Mouse (Mus musculus) kidney, adult 9 months (tissue): ENCODE data around the gene Mtf1.

Experiments
- DNase-seq: peaks from one replicate; pipeline ENCODE4 v3.0.0; 2022

The Mtf1 gene

DNA sequence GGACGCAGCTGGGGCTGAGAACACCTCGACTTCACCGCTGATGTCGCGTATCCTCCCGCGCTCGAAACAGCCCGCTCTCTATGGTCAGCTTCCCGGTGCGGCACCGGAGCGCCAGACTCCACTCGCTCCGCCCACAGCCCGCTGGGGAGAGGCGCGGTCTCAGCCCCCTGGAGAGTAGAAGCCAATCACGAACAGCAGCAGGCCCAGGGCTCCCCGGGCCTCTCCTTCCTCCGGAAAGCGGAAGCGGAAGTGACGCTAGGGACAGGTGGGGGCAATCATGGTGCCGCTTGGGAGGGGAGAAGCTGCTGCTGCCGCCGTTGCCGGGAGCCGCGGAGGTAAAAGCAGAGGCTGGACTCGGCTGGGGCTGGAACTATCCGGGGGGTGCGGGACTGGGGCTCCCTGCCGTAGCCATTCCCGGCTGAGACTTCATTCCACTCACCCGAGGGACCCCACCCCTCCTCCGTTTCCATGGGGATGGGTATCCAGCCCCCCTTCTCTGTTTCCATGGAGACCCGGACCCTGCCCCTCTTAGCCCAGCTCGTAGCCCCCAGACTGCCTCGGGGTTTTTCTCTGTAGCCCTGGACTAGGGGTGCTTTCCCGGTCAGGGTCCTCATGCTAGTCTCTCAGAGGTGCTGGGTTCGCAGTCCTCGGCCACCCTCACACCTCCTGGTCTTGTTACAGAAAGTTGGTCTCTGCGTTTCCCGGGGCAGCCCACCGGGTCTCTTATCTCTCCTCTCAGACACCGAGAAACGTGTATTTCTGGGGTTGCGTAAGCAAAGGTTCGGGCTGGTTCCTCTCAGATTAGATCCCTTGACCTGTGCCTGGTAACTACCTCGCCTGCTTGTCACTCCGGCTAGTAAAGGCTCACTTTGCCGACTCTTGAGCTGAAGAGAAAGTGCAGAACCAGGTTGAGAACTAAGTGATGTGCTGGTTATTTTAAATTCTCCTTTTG lies 681 bp downstream of the Mtf1 start:
- peak; percentile 97 for DNase-seq

DNA sequence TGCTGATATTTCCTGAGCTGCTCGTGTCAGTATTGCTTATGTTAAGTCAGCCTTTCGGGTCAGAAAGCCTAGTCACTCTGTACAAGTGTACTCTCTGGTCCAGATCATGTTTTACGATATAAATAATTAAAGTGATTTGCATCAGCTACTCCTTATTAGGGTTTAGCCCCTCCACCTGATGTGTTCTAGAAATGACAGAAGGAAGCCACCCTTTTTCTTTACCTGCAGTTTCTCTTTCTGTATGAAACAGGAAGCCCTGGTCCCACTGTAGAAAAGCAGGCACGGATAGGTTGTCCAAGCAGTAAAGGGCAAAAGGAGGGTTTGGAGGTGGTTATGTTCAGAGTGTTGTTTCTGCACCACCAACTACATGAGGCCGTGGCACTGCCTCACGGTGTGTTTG lies 1.5 kb downstream of the Mtf1 start:
- DNase-seq: no peak

DNA sequence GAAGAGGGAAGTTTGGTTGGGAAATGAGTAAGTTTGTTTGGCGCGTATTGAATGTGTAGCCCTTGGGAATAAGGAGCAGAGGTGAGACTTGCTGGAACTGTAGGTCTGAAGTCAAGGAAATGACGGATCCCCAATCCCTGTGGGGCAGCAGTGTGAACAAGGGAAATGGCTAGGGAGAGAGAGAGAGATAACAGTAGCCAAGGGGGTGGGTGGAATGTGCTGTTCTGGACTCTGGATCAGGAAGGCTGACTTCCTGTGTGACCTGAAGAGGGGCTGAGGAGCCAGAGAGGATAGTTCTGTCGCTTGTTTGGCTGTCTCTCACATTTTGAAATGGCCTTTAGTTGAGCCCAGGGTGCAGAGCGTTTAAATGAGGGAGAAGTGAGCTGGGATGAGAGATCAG lies 6.6 kb downstream of the Mtf1 start:
- DNase-seq: peak; percentile 42

DNA sequence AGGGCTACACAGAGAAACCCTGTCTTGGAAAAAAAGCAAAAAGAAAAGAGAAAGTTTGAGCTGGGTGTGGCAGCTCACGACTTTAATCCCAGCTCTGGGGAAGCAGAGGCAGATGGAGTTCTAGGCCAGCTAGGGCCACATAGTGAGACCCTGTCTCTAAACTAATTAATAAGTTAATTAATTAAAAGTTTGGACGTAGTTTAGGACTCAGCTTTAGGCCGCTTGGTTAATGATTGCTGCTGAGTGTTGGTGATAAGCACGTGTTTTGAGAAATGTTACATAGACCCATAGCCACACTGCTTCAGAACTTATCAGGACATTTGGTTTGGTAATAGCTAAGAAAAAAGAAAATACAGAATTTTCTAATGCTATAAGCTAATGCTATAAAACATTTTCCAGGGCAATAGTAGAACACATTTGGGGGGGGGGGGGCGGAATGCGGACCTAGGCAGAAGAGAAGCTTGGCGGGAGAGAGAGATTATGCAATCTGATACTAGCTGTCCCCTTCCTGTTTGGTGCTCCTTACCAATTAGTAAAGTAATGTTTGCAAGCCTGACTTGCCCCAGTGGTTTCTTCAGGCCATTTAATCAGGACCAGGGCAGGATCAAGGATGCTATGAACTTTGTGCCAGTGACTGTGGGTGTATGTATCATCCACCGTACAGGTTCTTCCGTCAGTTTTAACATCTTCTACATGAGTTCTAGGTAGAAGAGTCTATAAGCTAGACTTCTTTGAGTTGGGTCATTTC lies 7.4 kb downstream of the Mtf1 start:
- peak; percentile 70 for DNase-seq

DNA sequence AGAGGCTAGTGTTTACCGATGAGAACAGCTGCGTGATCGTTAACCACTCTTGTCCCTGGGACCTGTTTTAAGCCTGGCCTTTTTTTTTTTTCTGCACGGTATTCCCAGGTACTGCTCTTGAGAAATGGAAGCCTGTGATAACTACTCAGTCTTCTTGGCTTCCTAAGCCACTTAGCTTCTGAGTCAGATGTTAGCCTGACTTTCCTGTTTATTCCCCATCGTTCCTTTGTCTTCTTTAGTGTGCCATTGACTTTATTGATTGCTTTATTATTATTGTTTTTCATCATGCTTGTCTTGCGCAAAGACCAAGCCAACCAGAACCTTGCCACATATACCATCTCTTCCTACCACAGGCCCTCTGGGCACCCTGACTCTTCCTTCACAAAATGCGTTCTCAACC lies 8.2 kb downstream of the Mtf1 start:
- DNase-seq: no peak

DNA sequence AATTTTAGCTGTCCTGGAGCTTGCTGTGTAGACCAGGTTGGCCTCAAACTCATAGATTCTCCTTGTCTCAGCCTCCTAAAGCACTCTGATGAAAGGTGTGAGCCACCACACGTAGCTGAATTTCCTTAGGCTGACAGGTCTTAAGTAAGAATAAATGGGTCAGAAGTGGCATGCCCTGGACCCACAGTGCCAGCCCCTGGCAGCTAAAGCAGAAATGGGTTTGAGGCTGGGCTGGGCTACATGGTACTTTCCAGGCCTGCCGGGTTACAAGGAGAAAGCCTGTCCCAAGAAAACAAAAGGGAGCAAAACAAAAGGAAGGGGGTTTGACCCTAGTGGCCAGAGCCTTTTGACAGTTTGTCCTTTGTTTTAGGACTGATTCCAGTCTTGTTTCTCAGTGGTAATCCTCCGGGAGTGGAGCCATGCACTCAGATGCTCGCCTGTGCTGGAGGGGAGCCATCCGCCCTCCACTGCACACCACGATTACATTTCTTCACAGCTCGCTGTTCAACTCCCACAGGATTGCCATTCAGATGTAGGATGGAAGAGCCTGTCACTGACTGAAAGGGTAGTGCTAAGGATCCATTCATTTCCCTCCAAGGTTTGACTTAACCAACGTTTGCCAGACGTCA lies 9.6 kb downstream of the Mtf1 start:
- no peak for DNase-seq

DNA sequence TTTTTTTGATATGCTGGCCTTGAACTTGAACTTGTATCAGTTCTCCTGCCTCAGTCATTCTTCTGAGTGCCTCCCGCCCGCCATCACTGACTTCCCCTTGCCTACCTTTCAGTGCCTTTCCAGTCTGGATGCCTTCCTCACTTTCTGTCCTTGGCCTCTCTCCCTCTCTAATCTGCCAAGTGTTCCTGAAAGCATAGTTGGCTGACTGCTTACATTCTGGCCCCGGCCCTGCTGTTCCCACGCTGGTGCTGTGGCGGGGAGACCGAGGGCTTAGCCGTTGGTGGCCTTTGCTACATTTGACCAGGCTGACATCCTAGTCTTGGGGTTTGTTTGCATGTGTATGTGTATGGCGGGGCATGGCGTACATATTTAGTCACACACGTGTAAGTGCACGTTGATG lies 14.0 kb downstream of the Mtf1 start:
- DNase-seq: no peak

DNA sequence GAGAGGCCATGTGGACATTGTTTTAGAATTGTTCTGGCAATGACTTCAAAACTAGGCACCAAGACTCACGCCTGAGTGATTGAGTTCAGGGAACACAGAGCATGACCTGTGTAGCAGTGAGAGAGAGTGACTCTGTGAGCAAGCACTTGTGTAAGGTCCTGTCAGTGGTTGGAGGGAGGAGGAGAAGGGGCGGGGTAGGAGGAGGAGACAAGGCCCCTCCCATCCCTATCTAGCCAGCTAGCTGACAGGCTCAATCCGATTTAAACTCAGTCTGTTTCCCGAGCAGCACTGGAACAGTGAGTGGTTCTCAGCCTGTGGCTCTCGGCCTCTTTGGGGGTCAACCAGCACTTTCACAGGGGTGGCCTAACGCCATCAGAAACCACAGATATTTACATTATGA lies 15.9 kb downstream of the Mtf1 start:
- DNase-seq: peak; percentile 84

DNA sequence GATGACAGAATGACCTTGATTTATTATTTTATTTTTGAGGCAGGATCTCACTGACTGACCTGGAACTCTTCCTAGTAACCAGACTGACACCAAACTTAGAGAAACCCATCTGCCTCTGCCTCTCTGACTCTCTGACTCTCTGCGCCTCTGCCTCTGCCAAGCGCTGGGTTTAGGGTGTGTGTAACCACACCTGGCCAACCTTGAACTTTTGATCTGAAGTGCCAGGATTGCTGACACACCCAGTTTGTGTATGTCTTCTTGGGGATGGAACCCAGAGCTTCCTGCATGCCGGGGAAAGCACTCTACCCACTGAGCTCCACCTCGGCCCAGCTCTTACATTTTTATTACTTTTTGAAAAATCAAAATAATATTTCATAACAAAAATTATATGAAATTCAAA lies 16.9 kb downstream of the Mtf1 start:
- DNase-seq: no peak

DNA sequence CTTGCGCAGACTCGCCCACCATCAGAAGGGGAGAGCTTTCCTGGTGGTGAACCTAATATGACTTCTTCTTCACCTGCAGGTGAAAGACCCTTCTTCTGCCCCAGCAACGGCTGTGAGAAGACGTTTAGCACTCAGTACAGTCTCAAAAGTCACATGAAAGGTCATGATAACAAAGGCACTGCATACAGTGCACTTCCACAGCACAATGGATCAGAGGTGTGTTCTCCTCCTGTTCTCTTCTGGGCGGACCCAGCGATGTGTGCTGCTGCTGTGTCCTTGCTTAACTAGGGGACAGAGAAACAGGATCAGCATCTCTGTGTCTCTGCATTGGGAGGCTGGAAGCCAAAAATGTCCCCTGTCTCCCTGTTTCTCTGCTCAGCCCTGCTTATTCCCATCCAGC lies 23.1 kb downstream of the Mtf1 start:
- DNase-seq: no peak

DNA sequence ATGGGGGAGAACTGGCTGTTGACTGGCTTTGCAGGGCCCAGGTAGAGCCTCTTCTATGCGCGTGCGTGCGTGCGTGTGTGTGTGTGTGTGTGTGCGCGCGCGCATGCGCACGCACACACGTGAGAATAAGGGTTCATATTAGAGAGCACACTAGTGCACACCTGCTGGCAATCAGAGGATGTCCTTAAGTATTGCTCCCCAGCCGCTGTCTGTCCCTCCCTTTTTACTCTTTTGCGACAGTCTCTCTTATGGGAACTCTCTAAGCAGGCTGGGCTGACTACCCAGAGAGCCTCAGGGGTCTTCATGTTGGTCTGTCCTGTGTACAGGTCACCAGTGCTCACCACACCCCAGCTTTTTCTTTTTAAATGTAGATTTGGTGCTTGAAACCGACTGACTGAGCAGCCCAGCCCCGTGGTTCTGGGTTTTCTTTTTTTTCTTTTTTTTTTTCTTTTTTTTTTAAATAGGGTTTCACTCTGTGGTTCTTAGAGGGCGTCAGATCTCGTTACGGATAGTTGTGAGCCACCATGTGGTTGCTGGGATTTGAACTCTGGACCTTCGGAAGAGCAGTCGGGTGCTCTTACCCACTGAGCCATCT lies 23.6 kb downstream of the Mtf1 start:
- no peak for DNase-seq

DNA sequence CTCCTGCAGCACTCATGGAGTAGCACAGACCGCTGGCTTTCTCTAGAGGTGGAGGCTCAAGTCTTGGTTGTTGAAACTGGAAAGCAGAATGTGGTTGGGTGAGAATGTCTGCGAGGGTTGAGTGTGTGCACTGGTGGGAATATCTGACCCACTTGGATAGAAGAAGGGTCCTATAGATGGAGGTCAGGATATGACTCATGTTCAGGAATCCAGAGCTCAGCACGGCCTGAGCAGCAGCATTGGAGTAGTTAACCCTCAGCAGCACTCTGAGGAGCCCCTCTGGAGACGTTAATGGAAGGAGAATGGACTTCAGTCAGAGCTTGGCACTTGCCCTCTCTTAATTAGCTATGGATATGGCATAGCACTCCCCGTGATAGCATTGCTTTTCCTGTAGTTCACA lies 27.8 kb downstream of the Mtf1 start:
- no peak for DNase-seq

DNA sequence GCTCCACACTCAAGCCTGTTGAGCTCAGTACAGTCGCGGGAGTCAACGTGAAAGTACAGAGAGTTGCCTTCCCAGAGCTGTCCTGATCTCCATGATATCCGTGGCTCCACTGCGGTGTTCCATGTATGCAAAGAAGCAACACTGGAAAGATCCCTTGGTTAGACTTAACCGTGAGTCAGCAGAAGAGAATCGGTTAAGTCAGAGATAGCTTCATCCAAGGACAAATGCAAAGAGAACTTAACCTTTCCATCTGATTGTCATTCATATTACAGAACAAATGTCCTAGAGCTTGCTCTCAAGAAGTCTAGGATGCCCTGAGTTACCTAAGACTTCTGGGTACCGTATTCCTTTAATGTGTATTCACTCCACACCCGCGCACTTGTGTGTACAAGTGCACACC lies 30.9 kb downstream of the Mtf1 start:
- DNase-seq: no peak

DNA sequence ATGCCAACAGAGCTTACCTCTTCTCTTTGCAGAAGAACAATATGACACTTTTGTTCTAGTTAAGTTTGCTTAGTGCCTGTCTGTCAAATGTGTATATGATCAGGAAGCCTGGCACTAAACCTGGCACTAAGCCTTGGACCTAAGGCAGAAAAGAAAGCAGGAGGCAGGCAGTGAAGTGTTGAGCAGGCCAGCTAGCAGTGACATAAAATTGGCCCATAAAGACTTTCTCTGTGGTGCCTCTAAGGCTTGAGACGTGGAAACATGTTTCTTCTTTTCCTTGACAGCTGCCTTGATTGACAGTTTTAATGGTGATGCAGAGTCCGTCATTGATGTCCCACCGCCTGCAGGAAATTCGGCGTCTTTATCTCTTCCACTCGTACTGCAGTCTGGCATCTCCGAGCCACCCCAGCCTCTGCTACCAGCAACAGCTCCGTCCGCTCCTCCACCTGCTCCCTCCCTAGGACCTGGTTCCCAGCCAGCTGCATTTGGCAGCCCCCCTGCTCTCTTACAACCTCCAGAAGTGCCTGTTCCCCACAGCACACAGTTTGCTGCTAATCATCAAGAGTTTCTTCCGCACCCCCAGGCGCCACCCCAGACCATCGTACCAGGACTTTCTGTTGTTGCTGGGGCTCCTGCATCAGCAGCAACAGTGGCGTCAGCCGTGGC lies 36.3 kb downstream of the Mtf1 start:
- no peak for DNase-seq

DNA sequence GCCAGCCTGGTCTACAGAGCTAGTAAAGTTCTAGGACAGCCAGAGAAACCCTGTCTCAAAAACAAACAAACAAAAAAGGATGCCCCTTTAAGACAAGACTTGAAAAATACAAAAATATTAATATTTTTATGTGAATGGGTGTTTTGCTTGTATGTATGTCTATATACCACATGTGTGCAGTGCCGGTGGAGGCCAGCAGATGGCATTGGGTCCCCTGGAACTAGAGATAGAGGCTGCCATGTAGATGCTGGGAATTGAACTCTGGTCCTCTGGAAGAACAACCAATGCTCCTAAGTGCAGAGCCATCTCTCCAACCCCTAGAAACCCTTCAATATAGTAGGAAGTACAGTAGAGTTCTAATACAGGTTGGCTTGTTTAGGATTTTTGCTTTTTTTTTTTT lies 39.1 kb downstream of the Mtf1 start:
- DNase-seq: no peak

DNA sequence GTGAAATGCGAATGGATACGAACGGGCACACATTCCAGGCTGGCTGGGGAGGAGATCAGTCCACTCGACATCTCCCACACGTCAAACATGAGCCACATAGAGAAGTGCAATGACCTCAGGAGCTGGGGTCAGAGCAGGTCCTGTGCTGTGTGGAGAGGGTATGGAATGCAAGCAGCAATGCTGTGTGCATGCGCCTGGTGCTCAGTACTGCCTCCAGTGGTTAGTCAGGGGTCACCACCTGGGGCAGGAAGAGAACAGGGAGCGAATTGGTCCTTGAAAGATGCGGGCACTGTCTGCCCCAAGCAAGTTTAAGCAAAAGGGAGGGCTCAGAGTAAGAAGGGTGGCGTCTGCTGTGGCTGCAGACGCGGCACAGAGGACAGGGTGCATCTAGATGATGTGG lies 41.6 kb downstream of the Mtf1 start:
- DNase-seq: peak; percentile 34

DNA sequence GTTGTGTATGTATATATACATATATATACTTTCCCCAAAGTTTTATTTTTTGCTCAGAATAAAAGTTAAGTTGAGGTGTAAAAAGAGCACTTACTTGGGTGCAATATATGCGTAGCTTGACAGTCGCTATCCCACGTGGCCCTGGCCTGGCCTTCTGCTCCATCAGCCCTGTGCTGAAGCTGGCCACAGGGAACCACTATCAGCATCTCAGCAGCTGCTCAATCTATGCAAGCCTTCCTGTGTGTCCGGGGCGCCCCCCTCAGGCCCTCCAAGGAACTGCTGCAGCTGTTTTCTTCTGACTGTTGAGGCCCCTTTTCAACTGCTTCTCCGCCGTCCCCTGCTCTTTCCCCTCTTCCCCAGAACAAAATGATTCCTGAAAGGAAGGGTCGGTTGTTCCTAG lies 45.7 kb downstream of the Mtf1 start:
- peak; percentile 88 for DNase-seq

DNA sequence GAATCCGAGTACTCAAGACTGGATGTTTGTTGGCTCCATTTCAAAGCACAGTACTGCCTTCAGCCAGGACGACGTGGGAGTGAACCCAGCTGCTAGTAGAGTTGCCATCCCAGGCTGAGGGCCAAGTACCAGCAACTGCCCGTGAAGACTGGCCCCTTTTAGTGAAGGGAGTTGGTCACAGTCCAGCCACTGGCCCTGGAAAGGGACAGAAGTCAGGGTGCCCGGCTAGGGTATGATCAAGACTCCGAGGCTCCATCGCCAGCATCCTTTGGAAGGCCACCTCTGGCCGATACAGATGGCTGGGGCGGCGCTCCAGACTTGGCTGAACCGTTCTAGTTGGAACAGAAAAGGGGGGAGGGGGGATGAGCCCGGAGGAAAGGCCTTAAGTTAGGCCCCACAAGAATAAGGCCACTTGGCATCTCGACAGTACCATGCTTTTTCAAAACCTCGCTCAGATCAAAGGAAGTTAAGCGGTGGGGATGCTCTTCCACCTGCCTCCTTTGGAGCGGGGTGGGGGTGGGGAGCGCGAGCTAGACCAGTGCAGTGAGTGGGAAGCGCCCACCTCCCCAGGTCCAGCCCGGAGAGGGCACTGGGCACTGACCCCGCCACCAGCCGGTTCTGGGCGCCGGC lies 47.8 kb downstream of the Mtf1 start:
- peak; percentile 67 for DNase-seq

DNA sequence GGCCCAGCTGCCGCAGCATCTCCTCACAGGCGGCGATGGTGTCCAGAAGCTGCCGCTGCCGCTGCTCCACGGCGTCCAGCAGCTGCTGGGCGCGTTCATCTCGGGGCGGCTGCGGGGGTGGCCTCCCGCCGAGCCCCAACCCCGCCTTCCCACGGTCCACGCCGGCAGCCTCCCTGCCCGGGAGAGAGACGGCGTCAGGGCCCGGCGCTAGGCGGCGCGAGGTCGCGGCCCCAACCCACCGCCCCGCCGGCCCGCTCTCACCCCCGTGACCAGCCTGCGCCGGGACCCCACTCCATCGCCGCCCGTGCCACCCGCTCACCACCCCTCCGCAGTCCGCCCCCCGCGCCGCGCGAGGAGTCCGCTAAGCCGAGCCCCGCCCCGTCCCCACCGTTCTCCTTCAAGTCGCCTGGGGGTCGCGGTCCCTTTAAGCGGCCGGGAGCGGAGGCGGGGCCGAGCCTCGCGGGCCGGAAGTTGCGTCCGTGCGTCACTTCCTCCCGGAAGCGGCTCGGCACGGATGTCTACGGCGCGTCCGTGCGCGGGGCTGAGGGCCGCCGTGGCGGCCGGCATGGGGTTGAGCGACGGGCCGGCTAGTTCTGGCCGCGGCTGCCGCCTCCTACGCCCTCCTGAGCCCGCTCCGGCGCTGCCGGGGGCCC lies 48.5 kb downstream of the Mtf1 start, which contains the start of gene Yrdc:
Gene Yrdc, plus strand, starts transcription at position 419 of the 653 bp plus-strand sequence.
- DNase-seq: peak; percentile 95

DNA sequence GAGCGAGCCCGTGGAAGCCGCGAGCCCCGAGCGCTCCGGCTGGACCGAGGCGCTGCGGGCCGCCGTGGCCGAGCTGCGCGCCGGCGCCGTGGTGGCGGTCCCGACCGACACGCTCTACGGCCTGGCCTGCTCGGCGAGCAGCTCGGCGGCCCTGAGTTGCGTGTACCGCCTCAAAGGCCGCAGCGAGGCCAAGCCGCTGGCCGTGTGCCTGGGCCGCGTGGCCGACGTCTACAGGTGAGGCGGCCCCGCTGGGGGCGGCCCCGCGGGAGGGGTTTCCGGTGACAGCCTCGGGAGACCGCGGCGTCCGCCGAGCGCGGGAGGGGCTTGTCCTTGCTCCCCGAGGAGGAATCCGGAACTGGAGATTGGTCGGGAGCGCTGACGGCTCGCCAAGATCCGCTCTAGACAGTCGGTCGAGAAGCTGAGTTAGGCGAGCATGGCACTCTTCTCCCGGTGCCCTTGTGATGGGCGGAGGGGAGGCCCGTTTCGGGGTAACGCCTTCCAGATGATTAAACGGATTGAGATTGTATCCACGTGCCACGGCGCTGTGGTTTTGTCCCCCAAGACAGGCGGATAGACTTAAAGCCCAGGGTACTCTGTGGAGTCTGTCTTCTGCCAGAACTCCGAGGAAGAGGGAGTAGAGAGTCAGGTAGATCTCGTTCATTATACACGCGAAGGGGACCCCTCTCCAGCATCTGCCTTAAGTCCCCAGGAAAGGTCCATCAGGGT lies 49.2 kb downstream of the Mtf1 start, which contains the start of gene 1110065P20Rik:
Gene 1110065P20Rik, minus strand, starts transcription at position 264 of the 726 bp plus-strand sequence.
- DNase-seq: peak; percentile 83

DNA sequence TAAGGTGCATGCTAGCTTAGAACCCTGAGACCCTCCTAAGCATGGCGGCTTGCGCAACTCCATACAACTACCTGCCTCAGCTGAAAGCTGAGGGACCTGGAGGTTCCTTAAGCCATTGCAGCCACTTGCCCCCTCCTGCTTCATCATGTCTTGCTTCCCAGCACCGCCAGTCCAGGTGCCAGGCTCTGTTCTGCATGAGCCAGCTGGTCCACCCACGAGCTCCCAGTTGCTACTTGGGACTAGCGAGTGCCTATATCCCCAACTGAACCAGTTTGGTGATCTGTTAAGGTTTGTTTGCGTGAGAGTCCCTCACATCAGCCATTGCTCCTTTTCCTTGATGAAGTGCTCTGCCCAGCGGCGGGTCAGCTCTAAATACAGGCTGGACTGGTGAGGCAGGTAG lies 54.4 kb downstream of the Mtf1 start:
- no peak for DNase-seq
